Mouse (Mus musculus) CH12.LX (cell line): Measurements from ENCODE around the gene Arap2.

Source experiments
- CTCF ChIP-seq, 2 experiments: IDR thresholded peaks in 1 of 2; conservative IDR thresholded peaks in 1 of 2; 2 replicates each; pipeline ENCODE4 v1.5.1; 2011 to 2012; ENCODE audit warnings: low read depth in 2 of 2, low read length in 2 of 2, improper control_type of control experiment in 1 of 2, inconsistent platforms in 1 of 2, mild to moderate bottlenecking in 1 of 2, moderate library complexity in 1 of 2
- ELF1 ChIP-seq: IDR thresholded peaks from 2 replicates; pipeline ENCODE4 v1.6.1; 2014; ENCODE audit warnings: low read depth, mild to moderate bottlenecking, inconsistent platforms, low read length, improper control_type of control experiment
- NELFE ChIP-seq: IDR thresholded peaks from 2 replicates; pipeline ENCODE4 v1.6.1; 2011; ENCODE audit warnings: low read depth, low read length, improper control_type of control experiment
- NRF1 ChIP-seq: IDR thresholded peaks from 2 replicates; pipeline ENCODE4 v1.6.1; 2014; ENCODE audit warnings: low read depth, mild to moderate bottlenecking, inconsistent platforms, low read length, improper control_type of control experiment, moderate library complexity
- TCF12 ChIP-seq: IDR thresholded peaks from 2 replicates; pipeline ENCODE4 v1.6.1; 2014; ENCODE audit warnings: low read depth, mild to moderate bottlenecking, inconsistent platforms, low read length, improper control_type of control experiment
- USF2 ChIP-seq: conservative IDR thresholded peaks from 2 replicates; pipeline ENCODE4 v1.6.1; 2011; ENCODE audit warnings: low read depth, low read length, improper control_type of control experiment
- ZC3H11A ChIP-seq: IDR thresholded peaks from 2 replicates; pipeline ENCODE4 v1.6.1; 2012; ENCODE audit warnings: low read depth, mild to moderate bottlenecking, inconsistent platforms, low read length, improper control_type of control experiment

DNA sequence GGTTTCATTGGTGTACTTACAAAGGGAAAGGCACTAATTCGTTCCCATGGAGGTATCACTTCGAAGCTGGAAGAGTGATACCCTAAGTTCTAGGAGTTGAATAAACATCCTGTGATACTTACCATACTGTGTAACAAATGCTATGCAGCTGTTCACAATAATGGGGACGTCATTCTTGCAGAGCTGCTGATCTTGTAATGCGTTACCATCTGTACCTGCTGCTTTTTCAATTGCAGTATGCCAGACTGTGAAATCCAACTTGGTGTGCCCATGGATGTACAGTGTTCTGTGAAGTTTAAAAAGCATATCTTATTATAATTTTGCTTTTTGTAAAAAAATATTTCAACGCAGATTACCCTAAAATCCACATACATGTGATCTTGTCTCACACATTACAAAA is 112.0 kb downstream of the Arap2 start:
- no peak for TF ChIP-seq CTCF (conservative IDR thresholded peaks at IDR 0.05 in 1 of 2, IDR thresholded peaks at IDR 0.05 in 1 of 2; ENCODE audit: low read depth in 2 of 2, low read length in 2 of 2)
- TF ChIP-seq NELFE = no peak
- TF ChIP-seq TCF12 = no peak
- no peak for TF ChIP-seq ELF1
- TF ChIP-seq NRF1 = no peak
- no peak for TF ChIP-seq ZC3H11A
- TF ChIP-seq USF2 = no peak
